Mouse (Mus musculus): ENCODE measurements at regions not wholly inside any gene's neighbourhood (a gene's known extent, or its start where the extent isn't known, plus 50 kb on each side); places are given as distances from the start of the nearest gene placed in this dataset.

DNA sequence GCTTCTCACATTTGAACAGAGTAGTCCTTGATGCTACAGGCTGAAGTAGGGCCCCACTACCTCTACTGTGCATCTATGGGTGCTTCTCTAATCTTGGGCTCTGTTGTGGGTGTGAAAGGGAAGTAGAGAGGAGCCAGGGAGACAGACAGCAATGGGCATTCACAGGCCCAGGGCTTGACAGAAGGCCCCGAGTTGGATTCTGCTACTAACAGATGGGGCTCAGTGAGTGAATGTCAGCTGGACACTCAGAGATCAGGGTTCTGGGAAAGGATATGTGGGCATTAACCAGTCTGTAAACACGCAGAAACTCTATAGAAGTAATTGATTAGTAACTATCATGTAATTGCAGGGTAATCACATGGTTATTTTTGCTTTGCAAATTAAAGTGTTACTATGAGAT, 51.4 kb upstream of the Bhlhe23 start:
- Histone ChIP-seq H3K27me3 (replicated peaks) (peaks cover 64% of the 10 kb centered on the region), H3K4me1 (peaks cover 3% of the 10 kb centered on the region; the same call in 1 of the 2 replicates)
- TF ChIP-seq FLI1 (IDR thresholded peaks at IDR 0.05; ENCODE audit: low read length) (no peak), GATA1 (IDR thresholded peaks at IDR 0.05; ENCODE audit: borderline replicate concordance, low read length) (no peak)

DNA sequence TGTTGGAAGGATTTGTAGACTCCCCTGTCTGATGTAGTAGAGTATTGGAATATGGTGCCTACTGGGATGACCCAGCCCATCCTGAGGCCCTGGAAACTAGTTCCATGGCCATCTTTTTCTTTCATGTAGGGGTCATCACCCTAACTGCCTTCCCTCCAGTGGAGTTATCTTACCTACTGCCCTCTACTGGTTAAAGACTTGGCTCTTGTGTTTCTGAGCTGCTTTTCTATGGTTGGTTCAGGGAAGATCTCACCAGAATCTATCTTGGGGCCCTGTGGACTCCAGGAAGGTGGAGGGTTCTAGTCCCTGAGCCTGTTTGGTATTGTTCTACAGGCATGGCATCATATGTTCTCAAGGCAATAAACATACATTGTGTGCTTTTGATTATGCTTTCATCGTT, 50.0 kb upstream of the Bhlhe23 start:
- Histone ChIP-seq H3K27me3 (replicated peaks) (peaks cover 72% of the 10 kb centered on the region), H3K36me3 (replicated peaks; ENCODE audit: low read length) (no peaks in the 10 kb centered on the region), H3K4me1 (peaks cover 10% of the 10 kb centered on the region), H3K9me3 (peaks cover 8% of the 10 kb centered on the region; the same call in 1 of the 2 replicates), H3K4me3 (replicated peaks) (no peak overlapping the region)
- TF ChIP-seq GATA1 (IDR thresholded peaks at IDR 0.05; ENCODE audit: borderline replicate concordance, low read length), result no peak
- TF ChIP-seq FLI1 (IDR thresholded peaks at IDR 0.05; ENCODE audit: low read length), result no peak

More for the DNA sequence above, 51.4 kb upstream of the Bhlhe23 start:
- H3K9me3 ChIP-seq, result peaks cover 8% of the 10 kb centered on the region; the same call in 1 of the 2 replicates
- no peaks in the 10 kb centered on the region for H3K36me3 ChIP-seq (replicated peaks; ENCODE audit: low read length)
- H3K4me3 ChIP-seq (replicated peaks), result no peak overlapping the region
